Mouse (Mus musculus) E14TG2a.4 (cell line): ENCODE data around the gene Oosp1.

ENCODE experiments used
- CTCF ChIP-seq: conservative IDR thresholded peaks from 2 replicates; pipeline ENCODE4 v1.5.1; 2014; ENCODE audit warnings: low read length
- NANOG ChIP-seq: IDR thresholded peaks from 2 replicates; pipeline ENCODE4 v1.6.1; 2014; ENCODE audit warnings: borderline replicate concordance, low read length, mixed read lengths
- POU5F1 ChIP-seq: IDR thresholded peaks from 2 replicates; pipeline ENCODE4 v1.6.1; 2014; ENCODE audit warnings: low read length, borderline replicate concordance

DNA sequence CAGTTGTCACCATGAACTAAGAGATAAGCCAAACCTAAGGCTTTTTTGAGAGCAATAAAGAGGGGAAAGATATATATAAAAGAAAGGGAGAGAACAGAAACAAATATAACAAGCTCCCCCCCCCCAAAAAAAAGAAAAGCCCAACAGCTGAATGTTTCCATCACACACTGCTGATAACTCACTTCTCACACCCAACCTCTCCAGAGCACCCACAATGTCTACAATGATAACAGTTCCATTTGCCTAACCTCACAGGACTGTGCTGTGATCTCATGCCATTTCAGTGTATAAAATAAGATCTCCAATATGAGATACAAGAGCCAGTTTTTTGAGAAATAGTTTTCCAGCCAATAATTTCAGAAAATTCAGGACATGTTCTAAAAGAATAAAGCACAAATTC, 73.0 kb downstream of the Oosp1 start:
- TF ChIP-seq POU5F1: no peak
- no peak for TF ChIP-seq CTCF
- no peak for TF ChIP-seq NANOG
